Mouse (Mus musculus) neural tube, embryonic 15.5 days (tissue): Measurements from ENCODE around the gene Mrpl45. TPM values are rescaled to one million over a fixed set of nuclear protein-coding genes. Genes with fewer than 3 reads are reported as not detected.
"Not testable (repeated sequence)": the region's sequence is repeated elsewhere in the genome, so short reads cannot be mapped to it uniquely, and the experiment has no call there.

Experiments
- ATAC-seq: fragments of 200-750 bp; cut with Nextera tagmentation; 2 replicates; pipeline ENCODE4 v1.8.0; 2017; ENCODE audit warnings: mild to moderate bottlenecking, moderate TSS enrichment, moderate library complexity; ENCODE audit not compliant: low FRiP score
- H3K27ac ChIP-seq: fragments of 300-500 bp; sonication (generic); replicated peaks from 2 replicates; pipeline ENCODE4 v1.5.1; 2015; ENCODE audit warnings: mild to moderate bottlenecking, inconsistent platforms
- H3K27me3 ChIP-seq: fragments of 300-500 bp; sonication (generic); replicated peaks from 2 replicates; pipeline ENCODE4 v1.6.1; 2015; ENCODE audit warnings: inconsistent platforms
- H3K36me3 ChIP-seq: fragments of 300-500 bp; sonication (generic); 2 replicates; pipeline ENCODE4 v1.6.1; 2015; ENCODE audit warnings: inconsistent platforms
- H3K4me1 ChIP-seq: fragments of 300-500 bp; sonication (generic); 2 replicates; pipeline ENCODE4 v1.6.1; 2015; ENCODE audit warnings: inconsistent platforms
- H3K4me2 ChIP-seq: fragments of 300-500 bp; sonication (generic); 2 replicates; pipeline ENCODE4 v1.6.1; 2015; ENCODE audit warnings: inconsistent platforms, mild to moderate bottlenecking, moderate library complexity
- H3K4me3 ChIP-seq: fragments of 300-500 bp; sonication (generic); replicated peaks from 2 replicates; pipeline ENCODE4 v1.5.1; 2015; ENCODE audit warnings: mild to moderate bottlenecking, inconsistent platforms
- H3K9ac ChIP-seq: fragments of 300-500 bp; sonication (generic); replicated peaks from 2 replicates; pipeline ENCODE4 v1.6.1; 2015; ENCODE audit warnings: mild to moderate bottlenecking, inconsistent platforms
- H3K9me3 ChIP-seq: fragments of 300-500 bp; sonication (generic); replicated peaks from 2 replicates; pipeline ENCODE4 v1.6.1; 2016; ENCODE audit warnings: inconsistent platforms
- WGBS: fragments of 180-500 bp; shearing (Covaris S2); methylation state at CpG from one replicate; pipeline ENCODE4 v1.1.7; 2015; ENCODE audit warnings: mixed read lengths; 5-methylcytosine and 5-hydroxymethylcytosine counted together
- polyA plus RNA-seq: library from polyadenylated mRNA; unstranded; fragments of >200 nt; fragmentation: Nextera tagmentation; extraction: Ambion mirVana; gene quantifications from 2 replicates; pipeline ENCODE4 v1.2.1, GENCODE M21; 2015

Mrpl45 gene
- 38.6 and 43.3 TPM in 2 replicates for polyA plus RNA-seq

DNA sequence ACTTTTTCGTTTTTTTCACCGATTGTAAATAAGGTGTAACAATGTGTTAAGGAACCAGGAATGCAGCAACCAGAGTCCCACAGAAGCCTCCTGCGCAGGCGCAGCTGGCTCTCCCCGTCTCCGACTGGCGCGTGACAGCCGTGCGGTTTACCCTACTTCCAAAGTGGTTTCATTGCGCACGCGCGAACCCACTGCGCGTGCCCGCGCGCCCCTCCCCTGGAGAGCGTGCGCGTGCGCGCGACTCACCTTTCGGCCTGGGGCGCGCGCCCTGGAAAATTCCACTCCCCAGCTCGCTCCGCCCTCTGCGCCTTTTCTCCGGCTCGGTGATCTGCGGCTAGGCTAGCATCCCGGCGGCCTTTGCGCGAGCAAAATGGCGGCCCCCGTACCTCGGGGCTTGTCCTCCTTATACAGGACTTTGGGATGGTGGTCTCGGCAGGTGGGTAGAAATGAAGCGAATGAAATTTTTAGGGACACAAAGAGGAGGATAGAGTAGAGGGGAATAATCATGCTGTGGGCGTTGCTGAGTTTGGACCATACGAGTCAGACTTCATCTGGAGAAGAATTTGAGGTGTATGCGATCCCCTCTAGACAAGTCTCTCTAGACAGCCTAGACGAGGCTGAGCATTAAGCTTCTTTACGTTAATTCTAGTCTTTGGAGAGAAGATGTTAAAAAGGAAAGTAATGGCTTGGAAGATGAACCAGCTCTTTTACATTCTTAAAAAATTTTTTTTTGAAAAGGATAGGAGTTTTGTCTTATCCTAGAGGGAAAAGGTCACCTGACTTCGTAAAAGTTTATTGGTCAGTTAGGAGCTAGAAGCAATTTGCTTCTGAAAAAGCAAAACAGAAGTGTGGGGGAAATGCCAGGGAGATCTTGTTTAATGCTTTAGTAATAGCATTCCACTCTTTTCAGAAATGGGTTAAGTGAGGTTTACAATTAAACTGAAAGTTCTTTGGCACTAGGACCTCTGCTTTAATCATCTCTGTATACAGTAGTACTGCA lies at the start of gene Mrpl45:
Mrpl45 (plus strand) TSS at position 213 of the 1,000 bp plus-strand sequence.
- Histone ChIP-seq H3K27ac (peak within 1 kb of the TSS; percentile 83), H3K4me2 (peak within 1 kb of the TSS; percentile 59), H3K27me3 (no peaks in the 10 kb centered on the region), H3K4me1 (peaks cover 21% of the 10 kb centered on the region), H3K36me3 (0 out of 2 replicates have a peak, but pooled peaks cover 3% of the 10 kb centered on the region), H3K9ac (peak within 1 kb of the TSS; percentile 61), H3K9me3 (no peaks in the 10 kb centered on the region), H3K4me3 (peak within 1 kb of the TSS; percentile 56)
- ATAC-seq: peak; percentile 95
- WGBS: under 1% methylated on average over 50 of the region's 50 CpGs

DNA sequence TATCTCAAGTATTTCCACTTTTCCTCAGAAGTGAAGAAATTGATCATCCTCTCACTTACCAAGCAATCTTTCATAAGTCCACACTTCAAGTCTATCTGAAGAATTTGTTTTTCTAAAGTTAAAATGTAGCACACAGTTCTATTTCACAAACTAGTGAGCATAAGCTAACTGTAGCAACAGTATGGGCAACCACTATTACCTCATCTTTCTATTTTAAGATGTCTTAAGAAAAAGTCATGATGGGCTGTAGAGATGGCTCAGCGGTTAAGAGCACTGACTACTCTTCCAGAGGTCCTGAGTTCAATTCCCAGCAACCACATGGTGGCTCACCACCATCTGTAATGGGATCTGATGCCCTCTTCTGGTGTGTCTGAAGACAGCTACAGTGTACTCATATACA lies 49.0 kb upstream of the Mrpl45 start:
- not testable (repeated sequence) for H3K4me2 ChIP-seq, ATAC-seq, H3K9ac ChIP-seq, H3K36me3 ChIP-seq, H3K9me3 ChIP-seq, H3K27ac ChIP-seq, H3K4me3 ChIP-seq, H3K27me3 ChIP-seq, H3K4me1 ChIP-seq
- 100% methylated on average over 1 of the region's 1 CpGs for WGBS

DNA sequence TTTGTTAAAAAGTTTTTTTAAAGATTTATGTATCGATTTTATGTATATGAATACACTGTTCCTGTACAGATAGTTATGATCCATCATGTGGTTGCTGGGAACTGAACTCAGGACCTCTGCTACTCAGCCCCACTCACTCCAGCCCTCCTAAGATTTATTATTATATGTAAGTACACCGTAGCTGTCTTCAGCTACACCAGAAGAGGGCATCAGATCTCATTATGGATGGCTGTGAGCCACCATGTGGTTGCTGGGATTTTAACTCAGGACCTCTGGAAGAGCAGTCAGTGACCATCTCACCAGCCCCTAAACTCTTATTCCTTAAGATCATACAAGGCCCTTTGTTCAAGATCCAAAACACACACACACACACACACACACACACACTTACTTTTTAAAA lies 45.5 kb upstream of the Mrpl45 start:
- not testable (repeated sequence) for H3K27ac ChIP-seq, H3K4me2 ChIP-seq, H3K9ac ChIP-seq, H3K4me3 ChIP-seq, H3K36me3 ChIP-seq, H3K4me1 ChIP-seq, H3K27me3 ChIP-seq, ATAC-seq, H3K9me3 ChIP-seq
- WGBS: 68% methylated on average over 2 of the region's 2 CpGs

DNA sequence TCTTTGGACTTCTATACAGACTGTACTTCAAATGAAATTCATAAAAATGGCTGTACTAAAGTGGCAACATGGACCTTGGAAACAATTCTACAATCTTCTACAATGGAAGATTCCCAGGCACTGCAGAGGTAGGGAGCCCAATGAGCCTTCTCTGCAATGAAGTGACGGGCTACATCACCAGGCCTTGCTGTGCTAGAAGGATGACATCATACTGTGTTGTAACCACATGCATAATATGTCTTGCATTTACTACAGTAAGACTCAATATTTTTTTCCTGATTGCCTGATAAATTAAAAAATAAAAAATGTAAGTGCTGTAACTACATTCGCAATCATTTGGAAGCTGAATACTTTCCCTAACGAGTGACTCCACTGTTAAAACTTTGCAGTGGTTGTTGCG lies 42.7 kb upstream of the Mrpl45 start:
- no peak overlapping the region for H3K27ac ChIP-seq
- no peak overlapping the region for H3K4me3 ChIP-seq
- no peak for ATAC-seq
- no peak overlapping the region for H3K4me2 ChIP-seq
- H3K4me1 ChIP-seq: peaks cover 12% of the 10 kb centered on the region
- H3K27me3 ChIP-seq: no peaks in the 10 kb centered on the region
- 89% methylated on average over 4 of the region's 4 CpGs for WGBS
- no peaks in the 10 kb centered on the region for H3K36me3 ChIP-seq
- H3K9me3 ChIP-seq: no peaks in the 10 kb centered on the region
- H3K9ac ChIP-seq: no peak overlapping the region

DNA sequence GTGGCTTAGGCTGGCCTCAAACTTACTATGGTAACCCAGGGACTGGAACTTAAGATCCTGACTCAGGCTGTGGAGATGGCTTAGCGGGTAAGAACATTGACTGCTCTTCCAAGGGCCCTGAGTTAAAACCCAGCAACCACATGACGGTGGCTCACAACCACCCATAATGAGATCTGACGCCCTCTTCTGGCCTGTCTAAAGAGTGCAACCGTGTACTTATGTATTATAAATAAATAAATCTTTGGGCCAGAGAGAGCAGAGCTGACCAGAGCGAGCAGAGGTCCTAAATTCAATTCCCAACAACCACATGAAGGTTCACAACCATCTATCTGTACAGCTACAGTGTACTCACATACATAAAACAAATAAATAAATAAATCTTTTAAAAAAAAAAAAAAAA lies 41.9 kb upstream of the Mrpl45 start:
- WGBS: 87% methylated on average over 5 of the region's 5 CpGs

DNA sequence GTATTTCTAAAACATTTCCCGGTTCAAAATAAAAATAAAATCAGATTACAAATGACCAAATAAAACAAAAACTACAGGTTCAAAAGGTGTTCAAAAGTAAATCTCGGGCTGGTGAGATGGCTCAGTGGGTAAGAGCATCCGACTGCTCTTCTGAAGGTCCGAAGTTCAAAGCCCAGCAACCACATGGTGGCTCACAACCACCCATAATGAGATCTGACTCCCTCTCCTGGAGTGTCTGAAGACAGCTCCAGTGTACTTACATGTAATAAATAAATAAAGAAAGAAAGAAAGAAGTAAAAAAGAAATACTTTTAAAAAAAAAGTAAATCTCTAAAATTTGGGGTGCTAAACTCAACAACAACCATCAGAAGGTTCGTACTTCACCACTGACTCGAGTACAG lies 40.6 kb upstream of the Mrpl45 start:
- not testable (repeated sequence) for ATAC-seq, H3K27me3 ChIP-seq, H3K4me2 ChIP-seq, H3K27ac ChIP-seq, H3K36me3 ChIP-seq, H3K9me3 ChIP-seq, H3K4me3 ChIP-seq, H3K9ac ChIP-seq
- peaks cover 25% of the 10 kb centered on the region for H3K4me1 ChIP-seq
- WGBS: 94% methylated on average over 6 of the region's 6 CpGs

More for the DNA sequence above, 41.9 kb upstream of the Mrpl45 start:
- Histone ChIP-seq H3K9me3 (no peaks in the 10 kb centered on the region), H3K27ac (no peak overlapping the region), H3K36me3 (no peaks in the 10 kb centered on the region), H3K4me2 (no peak overlapping the region), H3K9ac (no peak overlapping the region), H3K4me3 (no peak overlapping the region), H3K27me3 (no peaks in the 10 kb centered on the region), H3K4me1 (peaks cover 19% of the 10 kb centered on the region)
- ATAC-seq: no peak

DNA sequence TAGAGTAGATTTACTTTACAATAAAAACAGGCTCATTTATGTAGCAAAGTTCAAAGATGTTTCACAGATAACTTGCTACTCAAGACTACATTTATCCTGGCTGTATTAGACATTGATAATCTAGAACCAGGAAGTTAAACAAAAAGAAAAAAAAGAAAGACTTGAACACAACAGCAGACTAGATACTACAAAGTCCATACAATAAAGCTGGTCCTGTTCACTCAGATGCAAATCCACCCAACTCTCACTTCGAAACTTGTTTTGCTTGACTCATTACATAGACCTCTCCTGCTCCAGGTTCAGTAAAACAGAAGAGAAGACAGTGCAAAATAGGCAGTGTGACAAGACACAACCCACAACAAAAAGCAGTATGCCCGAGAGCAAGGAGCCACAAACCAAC lies 40.2 kb upstream of the Mrpl45 start:
- Histone ChIP-seq H3K4me2 (no peak overlapping the region), H3K4me3 (no peak overlapping the region), H3K9me3 (no peaks in the 10 kb centered on the region), H3K4me1 (peaks cover 25% of the 10 kb centered on the region), H3K27ac (no peak overlapping the region), H3K36me3 (no peaks in the 10 kb centered on the region), H3K9ac (no peak overlapping the region), H3K27me3 (no peaks in the 10 kb centered on the region)
- WGBS: 91% methylated on average over 2 of the region's 2 CpGs
- no peak for ATAC-seq

DNA sequence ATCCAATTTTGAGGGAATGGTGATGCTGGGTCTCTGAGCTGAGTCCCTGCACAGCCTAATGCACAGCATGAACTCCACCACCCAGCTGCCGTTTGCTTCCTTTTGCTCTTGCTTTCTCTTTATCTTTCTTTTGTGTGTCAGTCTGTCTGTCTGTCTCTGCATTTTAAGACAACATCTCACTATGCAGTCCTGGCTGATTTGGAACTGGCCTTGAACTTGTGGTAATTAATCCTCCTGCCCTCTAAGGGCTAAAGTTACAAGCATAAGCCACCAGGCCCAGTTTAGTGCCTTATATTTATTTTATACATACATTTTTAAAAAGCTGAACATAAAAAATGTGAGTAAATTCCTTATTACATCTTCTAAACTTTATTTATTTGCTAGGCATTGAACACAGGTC lies 39.5 kb upstream of the Mrpl45 start:
- 16% methylated on average over 1 of the region's 1 CpGs for WGBS
- no peaks in the 10 kb centered on the region for H3K27me3 ChIP-seq
- ATAC-seq: no peak

DNA sequence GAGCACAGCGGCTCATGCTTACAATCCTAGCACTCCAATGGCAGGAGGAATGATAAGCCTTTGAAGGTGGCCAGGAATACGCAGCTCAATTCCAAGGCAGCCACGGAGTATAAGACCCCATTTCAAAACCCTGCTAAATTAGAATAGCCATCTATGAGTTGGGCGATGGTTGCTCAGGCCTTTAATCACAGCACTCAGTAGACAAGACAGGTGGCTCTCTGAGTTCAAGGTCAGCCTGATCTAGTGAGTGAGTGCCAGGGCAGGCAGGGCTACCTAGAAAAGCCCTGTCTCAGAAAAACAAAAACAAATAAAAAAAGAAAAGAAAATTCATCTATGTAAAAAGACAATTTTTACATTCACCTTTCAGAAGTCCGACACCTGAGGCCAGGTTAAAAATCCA lies 38.4 kb upstream of the Mrpl45 start:
- H3K4me2 ChIP-seq: no peak overlapping the region; the same call in 1 of the 2 replicates
- no peak overlapping the region for H3K27ac ChIP-seq
- 86% methylated on average over 5 of the region's 5 CpGs for WGBS

More for the DNA sequence above, 39.5 kb upstream of the Mrpl45 start:
- Histone ChIP-seq H3K9me3 (no peaks in the 10 kb centered on the region), H3K4me3 (no peak overlapping the region), H3K4me2 (no peak overlapping the region), H3K4me1 (peaks cover 28% of the 10 kb centered on the region), H3K9ac (no peak overlapping the region), H3K27ac (no peak overlapping the region), H3K36me3 (no peaks in the 10 kb centered on the region)

DNA sequence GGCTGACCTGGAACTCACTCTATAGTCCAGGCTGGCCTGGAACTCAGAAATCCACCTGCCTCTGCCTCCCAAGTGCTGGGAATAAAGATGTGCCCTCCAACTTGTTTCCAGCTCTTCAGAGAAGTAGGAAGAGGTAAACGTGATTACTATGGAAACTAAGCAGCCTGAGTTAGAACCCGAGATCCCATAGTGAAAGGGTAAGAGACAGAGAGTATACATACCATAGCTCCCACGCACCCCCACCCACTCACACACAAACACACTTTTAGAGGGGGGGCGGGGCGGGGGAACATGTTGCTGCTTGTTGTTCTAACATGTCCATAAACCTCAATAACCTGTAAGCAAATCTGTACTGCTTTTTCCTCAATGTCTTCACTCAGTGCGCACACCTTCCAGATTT lies 37.1 kb upstream of the Mrpl45 start:
- Histone ChIP-seq H3K36me3 (no peaks in the 10 kb centered on the region), H3K4me3 (peak overlapping the region; percentile 100), H3K9ac (peak overlapping the region; percentile 96; the same call in 1 of the 2 replicates), H3K4me1 (peaks cover 29% of the 10 kb centered on the region), H3K27ac (no peak overlapping the region; the same call in 1 of the 2 replicates), H3K9me3 (no peaks in the 10 kb centered on the region), H3K27me3 (no peaks in the 10 kb centered on the region), H3K4me2 (peak overlapping the region; percentile 64)
- WGBS: 79% methylated on average over 6 of the region's 6 CpGs
- no peak for ATAC-seq

More for the DNA sequence above, 38.4 kb upstream of the Mrpl45 start:
- H3K4me3 ChIP-seq: no peak overlapping the region
- no peak overlapping the region for H3K9ac ChIP-seq
- H3K27me3 ChIP-seq: no peaks in the 10 kb centered on the region
- H3K9me3 ChIP-seq: no peaks in the 10 kb centered on the region
- no peaks in the 10 kb centered on the region for H3K36me3 ChIP-seq
- H3K4me1 ChIP-seq: peaks cover 29% of the 10 kb centered on the region
- ATAC-seq: no peak

DNA sequence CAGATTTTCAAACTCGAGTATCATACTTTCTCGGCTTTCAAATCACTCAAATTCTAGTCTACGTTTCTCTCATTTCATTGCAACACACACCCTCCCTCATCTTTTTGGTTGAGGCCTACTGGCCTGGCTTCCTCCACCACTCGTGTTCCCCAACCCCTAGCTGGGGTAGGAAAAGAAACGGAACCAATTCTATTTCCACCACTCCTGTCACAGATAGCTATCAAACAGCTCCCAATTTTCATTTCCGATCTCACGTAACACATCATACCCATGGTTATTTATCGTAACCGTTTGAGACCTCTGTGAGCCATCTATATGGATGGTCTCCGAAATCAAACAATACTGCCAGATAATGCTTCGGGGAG lies 36.5 kb upstream of the Mrpl45 start:
- peak overlapping the region; percentile 100 for H3K4me3 ChIP-seq
- H3K36me3 ChIP-seq: no peaks in the 10 kb centered on the region
- no peaks in the 10 kb centered on the region for H3K27me3 ChIP-seq
- H3K4me2 ChIP-seq: peak overlapping the region; percentile 64
- H3K9ac ChIP-seq: peak overlapping the region; percentile 96
- peak overlapping the region; percentile 97 for H3K27ac ChIP-seq
- no peak for ATAC-seq
- H3K9me3 ChIP-seq: no peaks in the 10 kb centered on the region
- peaks cover 29% of the 10 kb centered on the region for H3K4me1 ChIP-seq
- 18% methylated on average over 11 of the region's 11 CpGs for WGBS
